Mouse (Mus musculus) midbrain, postnatal 0 days (tissue): ENCODE data around the gene Scarf2. TPM values are rescaled to one million over a fixed set of nuclear protein-coding genes. Genes with fewer than 3 reads are reported as not detected.

Source experiments
- ATAC-seq: fragments of 200-750 bp; cut with Nextera tagmentation; 2 replicates; pipeline ENCODE4 v1.8.0; 2017; ENCODE audit warnings: moderate number of reproducible peaks, mild to moderate bottlenecking, moderate TSS enrichment, moderate library complexity; ENCODE audit not compliant: low FRiP score
- DNase-seq: peaks from one replicate; pipeline ENCODE4 v3.0.0-alpha.2; 2015; ENCODE audit warnings: low spot score
- H3K27ac ChIP-seq: fragments of 300-500 bp; sonication (generic); 2 replicates; pipeline ENCODE4 v1.5.1; 2014; ENCODE audit warnings: low read depth, mild to moderate bottlenecking, low read length, mixed read lengths
- H3K27me3 ChIP-seq: fragments of 300-500 bp; sonication (generic); 2 replicates; pipeline ENCODE4 v1.6.1; 2014; ENCODE audit warnings: low read length, control low read depth, mixed read lengths; ENCODE audit not compliant: insufficient read depth
- H3K36me3 ChIP-seq: fragments of 300-500 bp; sonication (generic); 2 replicates; pipeline ENCODE4 v1.6.1; 2014; ENCODE audit warnings: low read length, control low read depth, mixed read lengths; ENCODE audit not compliant: insufficient read depth
- H3K4me1 ChIP-seq: fragments of 300-500 bp; sonication (generic); 2 replicates; pipeline ENCODE4 v1.6.1; 2014; ENCODE audit warnings: mild to moderate bottlenecking, control low read depth, antibody characterized with exemption, low read length, mixed read lengths; ENCODE audit not compliant: insufficient read depth
- H3K4me2 ChIP-seq: fragments of 300-500 bp; sonication (generic); 2 replicates; pipeline ENCODE4 v1.6.1; 2014; ENCODE audit warnings: low read depth, mild to moderate bottlenecking, low read length, mixed read lengths; ENCODE audit not compliant: poor library complexity, severe bottlenecking
- H3K4me3 ChIP-seq: fragments of 300-500 bp; sonication (generic); 2 replicates; pipeline ENCODE4 v1.5.1; 2014; ENCODE audit warnings: low read depth, mild to moderate bottlenecking, low read length, moderate library complexity
- H3K9ac ChIP-seq: fragments of 300-500 bp; sonication (generic); replicated peaks from 2 replicates; pipeline ENCODE4 v1.6.1; 2014; ENCODE audit warnings: mild to moderate bottlenecking, low read length, moderate library complexity, mixed read lengths; ENCODE audit not compliant: poor library complexity, severe bottlenecking
- H3K9me3 ChIP-seq: fragments of 300-500 bp; sonication (generic); 2 replicates; pipeline ENCODE4 v1.6.1; 2016; ENCODE audit warnings: low read length, control low read depth
- CTCF ChIP-seq: IDR thresholded peaks from 2 replicates; pipeline ENCODE4 v1.5.1; 2016; ENCODE audit warnings: antibody characterized with exemption, mild to moderate bottlenecking
- WGBS: fragments of 180-500 bp; shearing (Covaris S2); extraction: QIAGEN DNeasy Blood & Tissue Kit; methylation state at CpG from one replicate; pipeline ENCODE4 v1.1.7; 2014; 5-methylcytosine and 5-hydroxymethylcytosine counted together
- polyA plus RNA-seq: library from polyadenylated mRNA; unstranded; fragments of >200 nt; fragmentation: Nextera tagmentation; extraction: Ambion mirVana; gene quantifications from 2 replicates; pipeline ENCODE4 v1.2.1, GENCODE M21; 2015
- total RNA-seq: library from RNA; depleted of rRNA; stranded (reverse); fragments of >200 nt; gene quantifications from 2 replicates; pipeline ENCODE4 v1.2.3, GENCODE M21; 2014

The Scarf2 gene
- total and polyA plus RNA-seq, 2 experiments from 2014 or later = 2.1 to 8.5 TPM

DNA sequence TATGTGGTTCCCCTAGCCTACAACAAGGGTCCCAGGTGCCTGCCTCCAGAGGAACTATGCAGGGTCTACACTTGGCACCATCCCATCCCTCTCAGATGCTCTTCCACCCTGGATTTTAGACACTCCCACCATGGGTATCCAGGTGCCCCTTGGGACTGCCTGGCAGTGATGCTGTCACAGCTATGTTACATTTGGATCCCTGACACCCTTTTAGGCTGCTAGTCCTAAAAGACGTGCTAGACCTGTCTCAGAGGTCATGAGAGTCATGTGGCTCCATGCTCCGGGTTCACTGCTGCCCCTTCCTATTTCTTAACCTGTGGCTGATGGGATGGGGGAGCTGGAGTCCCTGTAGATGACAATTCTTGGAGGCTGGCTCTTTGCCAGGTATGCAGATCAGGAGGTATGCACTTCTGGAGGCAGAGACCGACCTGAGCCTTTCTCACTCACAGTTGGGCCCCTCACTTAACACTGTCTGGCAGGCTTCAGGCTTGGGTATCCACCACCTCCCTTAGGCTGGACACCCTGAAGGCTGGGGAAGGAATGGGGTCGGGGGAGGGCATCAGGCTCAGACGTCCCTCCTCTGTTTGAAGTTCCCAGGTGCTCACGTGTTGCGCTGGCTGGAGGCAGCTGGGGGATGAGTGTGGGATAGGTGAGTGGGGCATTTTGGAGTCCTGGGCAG lies 4.8 kb downstream of the Scarf2 start:
- H3K4me2 ChIP-seq = peak overlapping the region; percentile 75
- no peaks in the 10 kb centered on the region for H3K36me3 ChIP-seq
- H3K27me3 ChIP-seq = peaks cover 78% of the 10 kb centered on the region
- no peak for ATAC-seq
- no peak overlapping the region for H3K9ac ChIP-seq
- TF ChIP-seq CTCF = no peak
- no peaks in the 10 kb centered on the region for H3K9me3 ChIP-seq
- peak overlapping the region; percentile 41; the same call in 1 of the 2 replicates for H3K4me3 ChIP-seq
- DNase-seq = no peak
- 4% methylated on average over 7 of the region's 7 CpGs for WGBS
- peaks cover 30% of the 10 kb centered on the region for H3K4me1 ChIP-seq
- no peak overlapping the region for H3K27ac ChIP-seq

DNA sequence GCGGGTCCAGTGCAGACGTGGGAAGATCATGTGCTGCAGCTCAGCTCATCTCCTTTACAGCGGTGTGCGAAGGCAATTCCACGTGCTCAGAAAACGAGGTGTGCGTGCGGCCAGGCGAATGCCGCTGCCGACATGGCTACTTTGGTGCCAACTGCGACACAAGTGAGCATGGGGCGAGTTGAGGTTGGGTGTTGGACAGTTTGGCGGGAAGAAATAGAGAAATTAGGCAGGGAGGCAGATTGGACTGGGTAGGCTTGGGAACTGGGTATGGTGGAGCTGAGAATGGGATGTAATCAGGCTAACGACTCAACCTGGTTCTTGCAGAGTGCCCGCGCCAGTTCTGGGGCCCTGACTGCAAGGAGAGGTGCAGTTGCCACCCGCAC lies 5.4 kb downstream of the Scarf2 start:
- H3K9ac ChIP-seq = peak overlapping the region; percentile 54
- H3K4me1 ChIP-seq = peaks cover 30% of the 10 kb centered on the region
- no peaks in the 10 kb centered on the region for H3K9me3 ChIP-seq
- no peaks in the 10 kb centered on the region for H3K36me3 ChIP-seq
- H3K27ac ChIP-seq = no peak overlapping the region
- no peak for DNase-seq
- no peak for TF ChIP-seq CTCF
- peak overlapping the region; percentile 75 for H3K4me2 ChIP-seq
- peak overlapping the region; percentile 41 for H3K4me3 ChIP-seq
- 3% methylated on average over 18 of the region's 18 CpGs for WGBS
- 0 out of 2 replicates have a peak, but pooled peaks have one; percentile 0 for ATAC-seq
- H3K27me3 ChIP-seq = peaks cover 74% of the 10 kb centered on the region

DNA sequence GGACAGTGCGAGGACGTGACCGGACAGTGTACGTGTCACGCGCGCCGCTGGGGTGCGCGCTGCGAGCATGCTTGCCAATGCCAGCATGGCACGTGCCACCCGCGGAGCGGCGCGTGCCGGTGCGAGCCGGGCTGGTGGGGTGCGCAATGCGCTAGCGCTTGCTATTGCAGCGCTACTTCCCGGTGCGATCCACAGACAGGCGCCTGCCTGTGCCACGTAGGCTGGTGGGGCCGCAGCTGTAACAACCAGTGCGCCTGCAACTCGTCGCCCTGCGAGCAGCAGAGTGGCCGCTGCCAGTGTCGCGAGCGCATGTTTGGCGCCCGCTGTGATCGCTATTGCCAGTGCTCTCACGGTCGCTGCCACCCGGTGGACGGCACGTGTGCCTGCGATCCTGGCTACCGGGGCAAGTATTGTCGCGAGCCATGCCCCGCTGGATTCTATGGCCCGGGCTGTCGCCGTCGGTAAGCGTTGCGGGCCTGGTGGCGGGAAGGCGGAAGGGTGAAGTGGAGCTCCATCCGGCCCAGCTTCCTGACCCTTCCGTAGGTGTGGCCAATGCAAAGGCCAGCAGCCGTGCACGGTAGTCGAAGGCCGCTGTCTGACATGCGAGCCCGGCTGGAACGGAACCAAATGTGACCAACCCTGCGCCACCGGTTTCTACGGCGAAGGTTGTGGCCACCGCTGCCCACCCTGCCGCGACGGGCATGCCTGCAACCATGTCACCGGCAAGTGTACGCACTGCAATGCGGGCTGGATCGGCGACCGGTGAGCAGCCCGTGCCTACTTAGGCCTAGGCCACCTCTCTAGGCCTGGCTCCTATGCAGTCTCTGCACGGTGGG lies 6.0 kb downstream of the Scarf2 start:
- Histone ChIP-seq H3K36me3 (no peaks in the 10 kb centered on the region), H3K4me1 (peaks cover 33% of the 10 kb centered on the region), H3K4me3 (peak overlapping the region; percentile 41), H3K27ac (no peak overlapping the region), H3K27me3 (peaks cover 70% of the 10 kb centered on the region), H3K9ac (peak overlapping the region; percentile 54), H3K4me2 (peak overlapping the region; percentile 75), H3K9me3 (no peaks in the 10 kb centered on the region)
- peak; percentile 47 for DNase-seq
- ATAC-seq = peak; percentile 29; the same call in 1 of the 2 replicates
- peak; percentile 14 for TF ChIP-seq CTCF
- WGBS = 3% methylated on average over 83 of the region's 83 CpGs

DNA sequence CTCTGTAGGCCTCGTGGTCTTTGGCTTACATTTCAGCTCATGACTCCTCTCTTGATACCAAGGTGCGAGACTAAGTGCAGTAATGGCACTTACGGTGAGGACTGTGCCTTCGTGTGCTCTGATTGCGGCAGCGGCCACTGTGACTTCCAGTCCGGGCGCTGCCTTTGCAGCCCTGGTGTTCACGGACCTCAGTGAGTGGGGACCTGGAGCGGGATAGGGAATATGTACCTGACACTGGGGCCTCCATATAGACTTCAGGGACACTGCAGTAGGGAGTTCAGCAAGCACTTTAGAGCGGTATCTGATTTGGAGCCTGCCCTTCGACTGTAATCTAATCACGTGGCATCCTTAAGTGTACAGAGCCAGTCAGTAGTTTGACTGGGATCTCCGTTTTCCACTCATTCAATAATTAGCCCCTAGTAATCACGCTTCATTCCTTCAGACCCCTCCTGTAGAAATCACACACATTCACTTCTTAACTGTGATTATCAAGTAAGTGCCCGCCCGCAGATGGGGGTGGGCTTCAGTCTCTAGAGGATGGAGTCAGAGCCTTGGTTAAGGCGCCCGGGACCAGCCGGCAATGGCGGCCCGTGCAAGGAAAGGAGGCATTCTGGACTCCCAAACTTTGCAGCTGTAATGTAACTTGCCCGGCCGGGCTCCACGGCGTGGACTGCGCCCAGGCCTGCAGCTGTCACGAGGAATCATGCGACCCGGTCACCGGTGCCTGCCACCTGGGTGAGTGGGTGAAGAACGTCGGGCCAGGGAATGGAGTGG lies 6.8 kb downstream of the Scarf2 start:
- ATAC-seq = no peak
- no peak for DNase-seq
- 9% methylated on average over 33 of the region's 33 CpGs for WGBS
- Histone ChIP-seq H3K36me3 (no peaks in the 10 kb centered on the region), H3K4me1 (peaks cover 31% of the 10 kb centered on the region), H3K9me3 (no peaks in the 10 kb centered on the region), H3K27ac (no peak overlapping the region), H3K4me3 (peak overlapping the region; percentile 41), H3K9ac (0 out of 2 replicates have a peak overlapping the region, but pooled peaks have one; percentile 24), H3K4me2 (peak overlapping the region; percentile 75), H3K27me3 (peaks cover 67% of the 10 kb centered on the region)
- TF ChIP-seq CTCF = no peak

DNA sequence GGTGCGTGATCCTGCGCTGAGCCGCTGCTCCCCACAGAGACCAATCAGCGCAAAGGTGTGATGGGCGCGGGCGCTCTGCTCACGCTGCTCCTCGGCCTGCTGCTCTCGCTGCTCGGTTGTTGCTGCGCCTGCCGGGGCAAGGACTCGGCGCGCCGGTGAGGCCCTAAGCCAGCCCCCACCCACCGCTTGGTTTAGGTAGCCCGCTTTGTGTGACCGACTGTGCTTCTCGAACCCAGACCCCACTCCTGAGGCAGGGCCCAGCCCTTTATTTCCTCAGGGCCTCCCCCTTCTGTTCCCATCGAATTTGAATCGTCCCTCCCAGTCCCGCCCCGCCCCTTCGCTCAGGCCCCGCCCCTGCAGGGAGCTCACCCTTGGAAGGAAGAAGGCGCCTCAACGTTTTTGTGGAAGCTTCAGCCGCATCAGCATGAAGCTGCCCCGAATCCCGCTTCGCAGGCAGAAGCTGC lies 7.4 kb downstream of the Scarf2 start:
- Histone ChIP-seq H3K9ac (0 out of 2 replicates have a peak overlapping the region, but pooled peaks have one; percentile 24), H3K9me3 (no peaks in the 10 kb centered on the region), H3K4me3 (peak overlapping the region; percentile 31), H3K27ac (no peak overlapping the region), H3K36me3 (no peaks in the 10 kb centered on the region), H3K4me1 (peaks cover 32% of the 10 kb centered on the region), H3K27me3 (peaks cover 61% of the 10 kb centered on the region), H3K4me2 (peak overlapping the region; percentile 51)
- 2% methylated on average over 33 of the region's 33 CpGs for WGBS
- no peak for TF ChIP-seq CTCF
- no peak for ATAC-seq
- DNase-seq = no peak
